8 mouse cellular contexts compared by ENCODE assay signal in the genomic region with DNA sequence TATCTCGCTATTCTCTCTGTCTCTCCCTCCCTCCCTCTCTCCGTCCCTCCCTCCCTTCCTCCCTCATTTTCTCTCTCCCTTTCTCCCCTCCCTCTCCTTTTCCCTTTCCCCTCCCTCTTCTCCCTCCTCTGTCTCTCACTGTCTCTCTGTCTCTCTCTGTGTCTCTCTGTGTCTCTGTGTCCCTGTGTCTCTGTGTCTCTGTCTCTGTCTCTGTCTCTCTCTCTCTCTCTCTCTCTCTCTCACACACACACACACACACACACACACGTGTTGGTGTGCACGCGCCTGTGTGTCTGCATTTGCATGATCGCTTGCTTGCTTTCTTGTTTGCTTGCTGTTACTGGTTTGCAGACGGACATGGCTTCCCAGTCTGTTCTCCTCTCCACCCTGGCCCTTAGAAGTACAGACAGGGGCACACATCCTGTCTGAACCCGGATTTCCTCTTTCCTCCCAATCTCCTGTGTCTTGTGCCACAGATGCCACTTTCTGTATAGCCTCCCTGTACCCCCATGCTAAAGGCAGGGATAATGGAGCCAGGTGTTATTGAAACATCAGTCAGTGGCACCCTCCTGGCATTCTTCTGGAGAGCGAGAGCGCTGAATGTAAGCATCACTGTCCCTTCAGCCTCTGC.
DNase-seq lines count a peak whose midpoint lies in the region; ATAC-seq and TF ChIP-seq lines count a peak whose summit lies in the region.

No protein-coding gene starts in this region.

- H3K4me2 ChIP-seq in kidney, postnatal 0 days (ENCODE audit: low read length): peak overlapping the region; percentile 93
- H3K4me2 ChIP-seq in forebrain, embryonic 12.5 days: peak overlapping the region; percentile 75
- peak overlapping the region; percentile 84 for H3K4me2 ChIP-seq in limb, embryonic 12.5 days
- peak overlapping the region; percentile 90 for H3K4me2 ChIP-seq in neural tube, embryonic 15.5 days

- H3K9ac ChIP-seq in kidney, postnatal 0 days (ENCODE audit: low read depth, low read length): no peak overlapping the region
- H3K9ac ChIP-seq in forebrain, embryonic 12.5 days: peak overlapping the region; percentile 60
- H3K9ac ChIP-seq in limb, embryonic 12.5 days (replicated peaks): no peak overlapping the region; the same call in 1 of the 2 replicates
- H3K9ac ChIP-seq in neural tube, embryonic 15.5 days (replicated peaks): peak overlapping the region; percentile 50

- H3K9me3 ChIP-seq in kidney, postnatal 0 days (replicated peaks; ENCODE audit: low read length): no peaks in the 10 kb centered on the region
- H3K9me3 ChIP-seq in forebrain, embryonic 12.5 days: no peaks in the 10 kb centered on the region
- H3K9me3 ChIP-seq in limb, embryonic 12.5 days: no peaks in the 10 kb centered on the region
- no peaks in the 10 kb centered on the region for H3K9me3 ChIP-seq in neural tube, embryonic 15.5 days (replicated peaks)

- peak overlapping the region; percentile 41 for H3K4me3 ChIP-seq in kidney, postnatal 0 days (replicated peaks; ENCODE audit: low read depth, low read length)
- peak overlapping the region; percentile 51 for H3K4me3 ChIP-seq in forebrain, embryonic 12.5 days (replicated peaks)
- peak overlapping the region; percentile 47 for H3K4me3 ChIP-seq in limb, embryonic 12.5 days (replicated peaks)
- H3K4me3 ChIP-seq in neural tube, embryonic 15.5 days (replicated peaks): peak overlapping the region; percentile 51

- no peak for TF ChIP-seq CTCF in kidney, postnatal 0 days (IDR thresholded peaks at IDR 0.05; ENCODE audit: low read depth)

- DNase-seq in kidney, postnatal 0 days (ENCODE audit: low spot score): no peak
- DNase-seq in kidney, postnatal 4 days: no peak
- no peak for DNase-seq in urinary bladder, postnatal 25 days (ENCODE audit: low spot score)
- no peak for DNase-seq in urinary bladder, adult 2 months (ENCODE audit: low spot score)
- DNase-seq in thymus, postnatal 25 days: no peak

- no peaks in the 10 kb centered on the region; the same call in 1 of the 2 replicates for H3K4me1 ChIP-seq in kidney, postnatal 0 days (replicated peaks; ENCODE audit: insufficient read depth, low read length)
- peaks cover 44% of the 10 kb centered on the region for H3K4me1 ChIP-seq in forebrain, embryonic 12.5 days
- H3K4me1 ChIP-seq in limb, embryonic 12.5 days (replicated peaks): peaks cover 16% of the 10 kb centered on the region
- peaks cover 30% of the 10 kb centered on the region for H3K4me1 ChIP-seq in neural tube, embryonic 15.5 days

- ATAC-seq in kidney, postnatal 0 days (replicated peaks; ENCODE audit: low FRiP score, low read depth): no peak
- ATAC-seq in forebrain, embryonic 12.5 days (ENCODE audit: low FRiP score): peak; percentile 17; the same call in 1 of the 2 replicates
- no peak for ATAC-seq in limb, embryonic 12.5 days (ENCODE audit: insufficient number of reproducible peaks, insufficient read depth, low FRiP score, low TSS enrichment, low read depth)
- no peak for ATAC-seq in neural tube, embryonic 15.5 days (ENCODE audit: low FRiP score)

- WGBS in kidney, postnatal 0 days: 11% methylated on average over 10 of the region's 10 CpGs
- WGBS in forebrain, embryonic 12.5 days: 4% methylated on average over 10 of the region's 10 CpGs
- 11% methylated on average over 10 of the region's 10 CpGs for WGBS in limb, embryonic 12.5 days
- WGBS in neural tube, embryonic 15.5 days: 7% methylated on average over 10 of the region's 10 CpGs

- peaks cover 19% of the 10 kb centered on the region for H3K27me3 ChIP-seq in kidney, postnatal 0 days (ENCODE audit: insufficient read depth, low read length)
- H3K27me3 ChIP-seq in forebrain, embryonic 12.5 days: peaks cover 45% of the 10 kb centered on the region
- peaks cover 64% of the 10 kb centered on the region for H3K27me3 ChIP-seq in limb, embryonic 12.5 days
- 0 out of 2 replicates have a peak, but pooled peaks cover 11% of the 10 kb centered on the region for H3K27me3 ChIP-seq in neural tube, embryonic 15.5 days (replicated peaks)

- H3K36me3 ChIP-seq in kidney, postnatal 0 days (ENCODE audit: insufficient read depth, low read length): no peaks in the 10 kb centered on the region
- H3K36me3 ChIP-seq in forebrain, embryonic 12.5 days (replicated peaks): no peaks in the 10 kb centered on the region
- H3K36me3 ChIP-seq in limb, embryonic 12.5 days: no peaks in the 10 kb centered on the region
- no peaks in the 10 kb centered on the region for H3K36me3 ChIP-seq in neural tube, embryonic 15.5 days

- H3K27ac ChIP-seq in kidney, postnatal 0 days: no peak overlapping the region
- H3K27ac ChIP-seq in forebrain, embryonic 12.5 days: peak overlapping the region; percentile 95
- no peak overlapping the region; the same call in 1 of the 2 replicates for H3K27ac ChIP-seq in limb, embryonic 12.5 days
- H3K27ac ChIP-seq in neural tube, embryonic 15.5 days (replicated peaks): peak overlapping the region; percentile 86

Comparison
In these comparisons a context has a peak if more than half of its experiments do, and no peak if none do; other contexts are left out.
1. H3K27ac ChIP-seq: peak in forebrain, embryonic 12.5 days (single experiment) and neural tube, embryonic 15.5 days (single experiment); none in kidney, postnatal 0 days (single experiment) and limb, embryonic 12.5 days (single experiment).
2. H3K9ac ChIP-seq: peak in forebrain, embryonic 12.5 days (single experiment) and neural tube, embryonic 15.5 days (single experiment); none in kidney, postnatal 0 days (single experiment) and limb, embryonic 12.5 days (single experiment).
3. Peak in every context shown above with its lines, with median percentiles within 50 percentile points of each other: H3K4me2 ChIP-seq and H3K4me3 ChIP-seq.